Mouse (Mus musculus) T-helper 2 cell (primary cell): Measurements from ENCODE around the gene Amd1.

Experiments used
- in situ Hi-C: fragments of 300-600 bp; cut with MboI, MseI; formaldehyde crosslinking; loops from one replicate; pipeline ENCODE4 v1.15.1; 2025; ENCODE audit warnings: high pct_unique_total_duplicates

The Amd1 gene

GRCm38 (mm10) chr10:40302140-40302985 lies at the start of gene Amd1:
TSS of gene Amd1 (minus strand) at chr10:40302186.
- in situ Hi-C loops: no loop called here

DNA sequence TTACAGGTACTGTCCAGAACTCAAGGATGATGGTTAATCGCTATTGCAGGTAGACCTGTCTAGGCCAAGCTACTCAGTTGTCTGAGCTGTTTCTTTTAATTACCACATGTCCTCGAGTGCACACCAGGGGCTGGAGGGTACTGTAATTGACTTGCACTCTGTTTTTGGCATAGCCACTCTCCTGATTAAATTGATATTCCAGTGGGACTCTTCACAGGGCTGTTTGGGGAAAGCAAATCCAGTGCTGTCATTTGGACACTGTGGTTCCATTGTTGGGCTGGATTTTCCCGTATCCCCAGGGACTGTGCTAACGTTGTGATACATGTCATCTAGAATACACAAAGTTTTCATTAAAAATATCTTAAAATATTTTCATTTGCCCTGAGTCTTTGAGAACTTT lies 49.2 kb upstream of the Amd1 start:
- in situ Hi-C loops: loop anchor here (5.0 kb wide), 1 partner anchor 176 kb away; no protein-coding TSS in a partner anchor

- in situ Hi-C loops: loop anchor here (5.0 kb wide), 1 partner anchor 177 kb away; no protein-coding TSS in a partner anchor
Observed at GRCm38 (mm10) chr10:40350245-40350932, 48.4 kb upstream of the Amd1 start.

GRCm38 (mm10) chr10:40349631-40350177 lies 47.7 kb upstream of the Amd1 start:
- in situ Hi-C loops: loop anchor here (5.0 to 25.0 kb wide), 2 partner anchors 178 to 938 kb away; no protein-coding TSS in a partner anchor

GRCm38 (mm10) chr10:40348566-40349536 lies 46.9 kb upstream of the Amd1 start:
- in situ Hi-C loops: loop anchor here (25.0 kb wide), 1 partner anchor 938 kb away; no protein-coding TSS in a partner anchor

DNA sequence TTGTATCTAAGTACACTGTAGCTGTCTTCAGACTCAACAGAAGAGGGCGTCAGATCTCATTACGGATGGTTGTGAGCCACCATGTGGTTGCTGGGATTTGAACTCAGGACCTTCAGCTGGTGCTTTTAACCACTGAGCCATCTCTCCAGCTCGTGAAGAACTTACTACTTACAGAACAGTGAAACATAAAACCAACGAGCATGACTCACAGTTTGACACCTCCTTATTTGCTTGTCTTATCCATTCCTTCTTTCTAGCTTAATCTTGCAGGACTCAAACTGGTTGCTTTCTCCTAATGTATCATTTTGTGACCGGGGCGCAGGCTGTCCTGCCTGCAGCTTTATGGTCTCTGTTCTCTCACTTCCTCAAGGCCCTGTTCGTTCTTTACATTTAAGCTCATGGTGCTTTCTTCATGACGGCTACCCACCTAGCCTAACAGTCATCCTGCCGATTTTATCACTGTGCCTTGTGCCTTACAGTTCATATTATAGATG lies 45.5 kb upstream of the Amd1 start:
- in situ Hi-C loops: loop anchor here (25.0 kb wide), 1 partner anchor 940 kb away; no protein-coding TSS in a partner anchor

GRCm38 (mm10) chr10:40346776-40347403 lies 44.9 kb upstream of the Amd1 start:
- in situ Hi-C loops: loop anchor here (25.0 kb wide), 1 partner anchor 940 kb away; no protein-coding TSS in a partner anchor

DNA sequence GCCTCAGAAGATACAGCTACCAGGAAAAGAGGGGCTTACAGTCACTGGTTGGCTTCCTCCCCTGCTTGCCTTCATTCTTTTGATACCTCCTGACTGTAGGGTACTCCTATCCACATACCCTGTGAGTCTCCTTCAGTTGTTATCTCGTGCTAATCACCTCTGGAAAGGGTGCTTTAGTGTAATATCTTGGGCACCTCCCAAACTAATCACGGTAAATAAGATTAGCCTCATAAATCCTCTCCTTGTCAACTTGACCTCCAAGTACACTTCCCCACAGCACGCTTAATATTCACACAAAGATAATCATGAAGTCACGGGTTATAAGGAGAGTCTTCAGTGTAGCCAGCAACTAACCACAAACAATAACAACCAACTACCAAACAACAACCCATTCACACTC lies 40.0 kb upstream of the Amd1 start:
- in situ Hi-C loops: loop anchor here (25.0 kb wide), 1 partner anchor 945 kb away; no protein-coding TSS in a partner anchor

GRCm38 (mm10) chr10:40339351-40339964 lies 37.5 kb upstream of the Amd1 start, which contains the start of gene Cdk19:
TSS of gene Cdk19 (plus strand) at chr10:40339564.
- in situ Hi-C loops: loop anchor here (25.0 kb wide), 1 partner anchor 948 kb away; no protein-coding TSS in a partner anchor

- in situ Hi-C loops: loop anchor here (25.0 kb wide), 1 partner anchor 954 kb away; no protein-coding TSS in a partner anchor
Observed at GRCm38 (mm10) chr10:40332864-40333263, 30.9 kb upstream of the Amd1 start.

- in situ Hi-C loops: loop anchor here (25.0 kb wide), 1 partner anchor 957 kb away; no protein-coding TSS in a partner anchor
Observed at GRCm38 (mm10) chr10:40330262-40330661, 28.3 kb upstream of the Amd1 start.

- in situ Hi-C loops: loop anchor here (5.0 to 25.0 kb wide), 2 partner anchors 464 to 959 kb away; no protein-coding TSS in a partner anchor
Observed at GRCm38 (mm10) chr10:40328004-40328551, 26.1 kb upstream of the Amd1 start.

GRCm38 (mm10) chr10:40320306-40320705 lies 18.3 kb upstream of the Amd1 start:
- in situ Hi-C loops: no loop called here

DNA sequence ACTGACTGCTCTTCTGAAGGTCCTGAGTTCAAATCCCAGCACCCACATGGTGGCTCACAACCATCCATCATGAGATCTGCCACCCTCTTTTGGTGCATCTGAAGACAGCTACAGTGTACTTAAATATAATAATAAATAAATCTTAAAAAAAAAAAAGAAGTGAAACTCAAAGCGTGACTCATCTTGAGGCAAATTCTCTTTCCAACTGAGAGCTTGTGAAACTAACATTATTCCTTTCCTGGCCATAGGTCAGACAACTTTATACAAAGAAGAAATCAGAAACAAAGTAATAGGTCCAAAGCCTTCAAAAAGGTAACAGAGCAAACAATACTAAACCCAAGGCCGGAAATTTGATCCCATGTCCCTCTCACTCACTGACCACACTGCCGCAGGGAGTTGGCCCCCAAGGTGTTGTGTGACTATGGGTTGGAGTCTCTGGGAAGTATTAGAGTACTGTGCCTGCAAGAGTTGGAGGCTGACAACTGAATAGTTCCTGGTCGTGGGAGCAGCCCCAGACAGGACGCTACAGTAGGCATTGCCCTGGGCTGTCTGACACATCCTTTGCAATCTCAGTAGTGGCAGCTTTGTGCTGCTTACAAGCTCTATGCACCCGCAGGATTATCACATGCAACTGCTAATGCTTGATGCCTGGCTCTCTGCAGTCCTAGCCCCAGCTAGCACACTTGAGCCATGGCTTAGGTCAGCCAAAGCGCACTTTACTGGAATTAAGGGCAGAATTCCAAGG lies 15.0 kb upstream of the Amd1 start:
- in situ Hi-C loops: no loop called here

DNA sequence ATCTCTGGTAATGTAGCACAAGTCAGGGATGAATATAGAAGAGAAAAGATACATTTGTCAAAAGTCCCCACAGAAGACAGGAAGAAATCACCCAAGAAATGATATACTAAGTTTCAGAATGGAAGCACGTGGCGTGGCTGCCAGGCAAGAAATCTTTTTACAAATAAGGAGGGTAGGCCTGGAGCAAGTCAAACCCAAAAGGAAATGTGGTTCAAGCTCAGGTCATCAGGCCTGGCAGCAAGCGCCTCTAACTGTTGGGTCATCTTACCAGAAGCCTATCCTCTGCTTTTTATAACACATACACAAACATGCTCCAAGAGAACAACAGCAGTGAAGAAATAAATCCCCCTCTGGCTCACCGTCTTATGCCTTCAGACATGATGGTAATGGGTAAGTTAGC lies 10.8 kb upstream of the Amd1 start:
- in situ Hi-C loops: no loop called here

GRCm38 (mm10) chr10:40309884-40310635 lies 8.1 kb upstream of the Amd1 start:
- in situ Hi-C loops: no loop called here

- in situ Hi-C loops: no loop called here
Observed at GRCm38 (mm10) chr10:40307826-40308583, 6.0 kb upstream of the Amd1 start.
